Mouse (Mus musculus) kidney, embryonic 16.5 days (tissue): ENCODE data around the gene Psmb7. TPM values are rescaled to one million over a fixed set of nuclear protein-coding genes. Genes with fewer than 3 reads are reported as not detected.

ENCODE experiments used
- ATAC-seq: fragments of 200-750 bp; cut with Nextera tagmentation; 2 replicates; pipeline ENCODE4 v1.8.0; 2017; ENCODE audit warnings: moderate TSS enrichment; ENCODE audit not compliant: low FRiP score, low TSS enrichment
- H3K27ac ChIP-seq: fragments of 300-500 bp; sonication (generic); 2 replicates; pipeline ENCODE4 v1.5.1; 2014; ENCODE audit warnings: low read length
- H3K27me3 ChIP-seq: fragments of 300-500 bp; sonication (generic); 2 replicates; pipeline ENCODE4 v1.6.1; 2014; ENCODE audit warnings: low read length, control low read depth, mixed read lengths; ENCODE audit not compliant: insufficient read depth
- H3K36me3 ChIP-seq: fragments of 300-500 bp; sonication (generic); 2 replicates; pipeline ENCODE4 v1.6.1; 2014; ENCODE audit warnings: low read length, control low read depth, mixed read lengths; ENCODE audit not compliant: insufficient read depth
- H3K4me1 ChIP-seq: fragments of 300-500 bp; sonication (generic); 2 replicates; pipeline ENCODE4 v1.6.1; 2014; ENCODE audit warnings: low read length, control low read depth, mixed read lengths; ENCODE audit not compliant: insufficient read depth
- H3K4me2 ChIP-seq: fragments of 300-500 bp; sonication (generic); replicated peaks from 2 replicates; pipeline ENCODE4 v1.6.1; 2014; ENCODE audit warnings: low read depth, low read length
- H3K4me3 ChIP-seq: fragments of 300-500 bp; sonication (generic); 2 replicates; pipeline ENCODE4 v1.5.1; 2014; ENCODE audit warnings: mild to moderate bottlenecking, low read length
- H3K9ac ChIP-seq: fragments of 300-500 bp; sonication (generic); replicated peaks from 2 replicates; pipeline ENCODE4 v1.6.1; 2014; ENCODE audit warnings: low read length
- H3K9me3 ChIP-seq: fragments of 300-500 bp; sonication (generic); 2 replicates; pipeline ENCODE4 v1.6.1; 2016; ENCODE audit warnings: low read length, control low read depth
- WGBS: fragments of 180-500 bp; shearing (Covaris S2); extraction: QIAGEN DNeasy Blood & Tissue Kit; methylation state at CpG from one replicate; pipeline ENCODE4 v1.1.7; 2014; 5-methylcytosine and 5-hydroxymethylcytosine counted together
- polyA plus RNA-seq: library from polyadenylated mRNA; unstranded; fragments of >200 nt; fragmentation: Nextera tagmentation; extraction: Ambion mirVana; gene quantifications from 2 replicates; pipeline ENCODE4 v1.2.1, GENCODE M21; 2015

Psmb7 gene
- polyA plus RNA-seq, 1 experiment from 2014 or later, result 269 TPM

DNA sequence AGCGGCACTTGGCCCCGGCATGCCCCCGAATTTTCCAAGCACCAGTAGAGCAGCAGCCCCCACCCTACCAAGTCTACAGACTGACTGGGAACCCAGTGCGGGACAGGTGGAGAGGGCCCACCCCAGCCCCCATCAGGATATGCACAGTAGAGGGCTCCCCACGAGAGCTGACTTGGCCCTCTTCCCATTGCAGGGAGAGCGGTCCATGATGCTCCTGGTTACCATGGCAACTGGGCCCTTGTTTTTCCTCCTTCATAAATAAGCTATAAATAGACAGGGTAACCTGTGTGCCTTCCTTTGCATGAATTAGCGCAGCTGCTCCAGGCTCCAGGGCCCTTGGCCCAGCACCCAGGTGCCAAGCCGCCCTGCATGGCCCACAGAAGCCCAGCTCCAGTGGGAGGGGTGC lies 3.3 kb upstream of the Psmb7 start:
- H3K36me3 ChIP-seq, result no peaks in the 10 kb centered on the region
- H3K27me3 ChIP-seq, result no peaks in the 10 kb centered on the region
- no peak for ATAC-seq
- no peak overlapping the region for H3K9ac ChIP-seq
- 65% methylated on average over 8 of the region's 8 CpGs for WGBS
- H3K4me1 ChIP-seq, result peaks cover 14% of the 10 kb centered on the region
- H3K27ac ChIP-seq, result no peak overlapping the region
- no peaks in the 10 kb centered on the region for H3K9me3 ChIP-seq
- H3K4me3 ChIP-seq, result no peak overlapping the region
- H3K4me2 ChIP-seq, result no peak overlapping the region

- Histone ChIP-seq H3K36me3 (peaks cover 7% of the 10 kb centered on the region; the same call in 1 of the 2 replicates), H3K27me3 (no peaks in the 10 kb centered on the region), H3K4me2 (no peak overlapping the region), H3K9me3 (no peaks in the 10 kb centered on the region), H3K27ac (no peak overlapping the region), H3K4me1 (peaks cover 14% of the 10 kb centered on the region), H3K4me3 (no peak overlapping the region), H3K9ac (no peak overlapping the region)
- peak; percentile 64; the same call in 1 of the 2 replicates for ATAC-seq
- WGBS, result 0% methylated on average over 3 of the region's 3 CpGs
These were observed 2.0 kb upstream of the Psmb7 start for GRCm38 (mm10) chr2:38645936-38646335.

DNA sequence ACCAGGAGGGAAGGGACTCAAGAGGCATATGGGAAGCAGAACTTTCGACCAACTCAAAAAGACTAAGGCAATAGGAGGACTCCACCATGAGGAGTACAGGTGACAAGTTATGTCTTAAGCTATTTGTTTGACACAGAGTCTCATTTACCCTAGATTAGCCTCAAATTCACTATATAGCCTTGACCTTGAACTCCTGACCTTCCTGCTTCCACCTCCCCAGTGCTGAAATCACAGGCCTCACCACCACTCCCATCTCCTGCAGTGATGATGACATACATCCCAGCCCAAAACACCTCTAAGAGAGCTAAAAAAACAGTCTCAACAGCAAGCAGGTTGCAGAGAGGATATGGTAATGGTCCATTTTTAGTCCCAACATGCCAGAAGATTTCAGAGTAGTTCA lies 2.1 kb downstream of the Psmb7 start:
- Histone ChIP-seq H3K4me3 (no peak overlapping the region), H3K27ac (no peak overlapping the region), H3K36me3 (peaks cover 16% of the 10 kb centered on the region; the same call in 1 of the 2 replicates), H3K9ac (no peak overlapping the region), H3K27me3 (no peaks in the 10 kb centered on the region), H3K9me3 (no peaks in the 10 kb centered on the region), H3K4me2 (no peak overlapping the region), H3K4me1 (peaks cover 14% of the 10 kb centered on the region)
- 90% methylated on average over 1 of the region's 1 CpGs for WGBS
- ATAC-seq, result no peak

DNA sequence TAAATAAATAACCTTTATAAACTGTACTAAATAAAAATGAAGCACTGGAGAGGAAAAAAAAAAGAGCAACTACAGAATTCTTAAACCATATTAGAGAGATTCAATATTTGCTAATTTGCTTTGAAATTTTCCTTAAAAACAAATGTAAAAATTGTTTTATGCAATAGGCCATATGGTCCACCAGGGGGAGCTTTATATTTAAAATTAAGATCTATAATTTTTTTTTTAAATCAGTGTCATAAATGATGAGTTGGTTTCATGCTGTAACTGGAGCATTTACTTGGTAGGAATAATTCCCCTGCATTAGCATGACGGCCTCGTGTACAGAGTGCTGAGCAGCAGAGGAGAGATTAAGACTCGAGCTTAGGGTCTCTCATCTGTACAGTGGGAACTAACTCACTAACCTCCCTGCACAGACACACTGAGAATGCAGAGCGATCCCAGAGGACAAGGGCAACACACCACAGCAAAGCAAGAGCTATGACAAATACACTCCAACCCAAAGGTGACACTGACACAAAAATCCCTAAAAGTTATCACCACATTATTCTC lies 6.1 kb downstream of the Psmb7 start:
- 81% methylated on average over 4 of the region's 4 CpGs for WGBS
- peaks cover 32% of the 10 kb centered on the region for H3K36me3 ChIP-seq

DNA sequence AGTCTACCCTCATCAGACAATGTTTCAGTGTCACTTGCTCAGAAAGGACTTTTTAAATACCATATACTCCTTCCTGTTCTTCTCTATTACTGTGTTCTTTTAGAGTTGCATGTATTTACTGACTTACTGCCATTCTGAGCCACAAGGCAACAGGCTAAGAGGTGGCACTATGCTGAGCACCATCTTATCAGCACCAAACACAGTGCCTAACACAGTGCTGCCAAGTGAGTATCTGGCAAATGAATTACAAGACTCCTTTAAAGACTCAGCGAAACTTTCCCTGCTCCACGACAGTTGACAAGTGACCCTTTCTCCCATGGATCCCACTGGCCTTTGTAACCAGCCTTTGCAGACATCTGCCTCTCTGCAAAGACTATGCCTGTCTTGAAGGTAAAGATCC lies 13.3 kb downstream of the Psmb7 start:
- H3K4me3 ChIP-seq, result no peak overlapping the region
- 84% methylated on average over 2 of the region's 2 CpGs for WGBS
- no peak overlapping the region for H3K4me2 ChIP-seq
- peaks cover 51% of the 10 kb centered on the region for H3K36me3 ChIP-seq
- no peaks in the 10 kb centered on the region for H3K4me1 ChIP-seq
- H3K27ac ChIP-seq, result no peak overlapping the region
- no peak overlapping the region for H3K9ac ChIP-seq
- H3K9me3 ChIP-seq, result no peaks in the 10 kb centered on the region
- no peak for ATAC-seq
- no peaks in the 10 kb centered on the region for H3K27me3 ChIP-seq

More for the DNA sequence above, 6.1 kb downstream of the Psmb7 start:
- no peak overlapping the region for H3K27ac ChIP-seq
- H3K4me1 ChIP-seq, result peaks cover 4% of the 10 kb centered on the region
- no peaks in the 10 kb centered on the region for H3K9me3 ChIP-seq
- no peak for ATAC-seq
- H3K9ac ChIP-seq, result no peak overlapping the region
- H3K27me3 ChIP-seq, result no peaks in the 10 kb centered on the region
- no peak overlapping the region for H3K4me3 ChIP-seq
- H3K4me2 ChIP-seq, result no peak overlapping the region

DNA sequence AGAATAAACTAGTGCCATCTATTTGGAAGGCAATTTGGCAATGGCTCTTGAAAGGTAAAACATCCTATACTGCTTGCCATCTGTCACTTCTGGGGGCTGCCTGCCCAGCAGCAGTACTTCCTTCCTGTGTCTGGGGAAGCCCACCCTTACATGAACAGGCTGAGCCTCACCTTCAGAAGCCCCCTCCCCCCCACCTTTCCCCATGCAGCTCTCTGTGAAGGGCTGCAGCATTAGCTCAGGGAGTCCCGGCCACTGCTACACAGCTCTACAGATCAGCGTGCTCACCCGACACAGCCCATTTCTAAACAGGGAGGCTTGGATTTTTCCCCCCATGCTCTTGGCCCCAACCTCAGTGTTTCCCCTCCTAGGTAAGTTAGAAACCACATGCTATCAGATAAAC lies 14.4 kb downstream of the Psmb7 start:
- Histone ChIP-seq H3K4me2 (no peak overlapping the region), H3K27ac (no peak overlapping the region), H3K27me3 (no peaks in the 10 kb centered on the region), H3K4me1 (no peaks in the 10 kb centered on the region), H3K9ac (no peak overlapping the region), H3K36me3 (peaks cover 46% of the 10 kb centered on the region), H3K4me3 (no peak overlapping the region), H3K9me3 (no peaks in the 10 kb centered on the region)
- ATAC-seq, result no peak
- WGBS, result 96% methylated on average over 3 of the region's 3 CpGs

DNA sequence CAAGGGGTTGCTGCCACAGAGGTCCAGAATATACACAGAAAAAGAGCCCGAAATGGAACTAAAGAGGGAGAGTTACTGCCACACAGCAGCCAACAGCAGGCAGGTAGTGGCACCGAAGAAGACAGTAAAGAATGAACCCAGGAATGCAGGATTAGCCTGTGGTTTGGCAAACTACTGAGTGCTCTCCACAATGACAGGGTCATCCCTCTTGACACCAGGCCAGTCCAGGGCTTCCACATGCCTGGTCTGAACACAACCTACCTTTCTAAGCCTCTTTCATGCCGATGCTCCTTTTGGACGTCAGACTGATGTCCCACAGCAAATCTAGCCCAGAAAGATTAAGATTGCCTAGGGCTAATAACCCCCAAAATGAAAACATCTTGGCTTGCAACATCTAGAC lies 15.1 kb downstream of the Psmb7 start:
- Histone ChIP-seq H3K9ac (no peak overlapping the region), H3K4me3 (no peak overlapping the region), H3K4me2 (no peak overlapping the region), H3K27ac (no peak overlapping the region), H3K36me3 (peaks cover 46% of the 10 kb centered on the region), H3K9me3 (no peaks in the 10 kb centered on the region), H3K27me3 (no peaks in the 10 kb centered on the region), H3K4me1 (no peaks in the 10 kb centered on the region)
- ATAC-seq, result no peak
- 91% methylated on average over 4 of the region's 4 CpGs for WGBS

- no peaks in the 10 kb centered on the region for H3K4me1 ChIP-seq
- no peak overlapping the region for H3K9ac ChIP-seq
- no peak overlapping the region for H3K27ac ChIP-seq
- no peak overlapping the region for H3K4me2 ChIP-seq
- 91% methylated on average over 8 of the region's 8 CpGs for WGBS
- H3K9me3 ChIP-seq, result no peaks in the 10 kb centered on the region
- ATAC-seq, result no peak
- H3K36me3 ChIP-seq, result peaks cover 26% of the 10 kb centered on the region
- no peak overlapping the region for H3K4me3 ChIP-seq
- no peaks in the 10 kb centered on the region for H3K27me3 ChIP-seq
These were observed 19.9 kb downstream of the Psmb7 start for GRCm38 (mm10) chr2:38623821-38624590.

DNA sequence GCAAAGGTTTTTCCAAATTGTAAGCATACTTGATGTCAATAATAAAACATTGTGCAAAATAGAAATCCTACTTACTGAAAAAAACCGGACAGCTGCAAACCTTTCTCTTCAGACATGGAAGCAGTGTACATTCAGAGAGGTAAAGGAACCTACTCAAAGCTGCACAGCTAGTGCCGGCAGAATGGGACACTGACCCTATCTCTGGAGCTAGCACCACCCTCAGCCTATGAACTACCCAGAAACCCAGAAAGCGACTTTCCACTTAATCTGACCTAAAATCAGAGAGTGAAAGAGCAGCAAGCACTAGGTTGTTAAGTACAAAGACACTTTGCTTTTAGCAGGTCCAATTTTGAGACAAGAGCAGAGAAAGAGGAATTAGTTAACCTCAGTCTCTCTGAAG lies 20.5 kb downstream of the Psmb7 start:
- H3K36me3 ChIP-seq, result peaks cover 22% of the 10 kb centered on the region
- no peaks in the 10 kb centered on the region for H3K9me3 ChIP-seq
- H3K9ac ChIP-seq, result no peak overlapping the region
- no peak for ATAC-seq
- no peak overlapping the region for H3K27ac ChIP-seq
- no peak overlapping the region for H3K4me2 ChIP-seq
- H3K4me1 ChIP-seq, result no peaks in the 10 kb centered on the region
- no peaks in the 10 kb centered on the region for H3K27me3 ChIP-seq
- H3K4me3 ChIP-seq, result no peak overlapping the region
- 89% methylated on average over 3 of the region's 3 CpGs for WGBS

DNA sequence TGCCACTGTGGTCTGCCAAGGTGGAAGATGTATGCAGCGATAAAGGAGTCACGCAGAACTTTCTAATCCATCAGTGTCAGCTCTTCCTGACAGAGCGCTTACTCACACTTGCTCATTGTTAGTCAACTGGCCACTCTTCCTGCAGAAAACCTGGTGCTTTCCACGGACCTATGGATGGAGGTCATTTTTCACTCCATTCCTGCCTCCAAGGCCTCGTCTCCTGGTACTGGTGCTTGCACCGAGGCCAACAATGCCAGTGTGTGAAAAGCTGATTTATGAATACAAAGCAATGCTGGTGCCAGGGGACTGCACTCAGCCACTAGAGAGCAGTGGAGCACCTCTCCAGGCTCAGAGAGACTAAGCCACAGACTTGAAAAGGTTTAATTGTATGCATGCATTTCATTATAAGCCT lies 22.3 kb downstream of the Psmb7 start:
- H3K36me3 ChIP-seq, result peaks cover 20% of the 10 kb centered on the region; the same call in 1 of the 2 replicates

More for the DNA sequence above, 22.3 kb downstream of the Psmb7 start:
- peaks cover 2% of the 10 kb centered on the region; the same call in 1 of the 2 replicates for H3K4me1 ChIP-seq
- ATAC-seq, result no peak
- 63% methylated on average over 6 of the region's 6 CpGs for WGBS
- H3K9ac ChIP-seq, result no peak overlapping the region
- H3K9me3 ChIP-seq, result no peaks in the 10 kb centered on the region
- H3K27ac ChIP-seq, result no peak overlapping the region
- H3K4me2 ChIP-seq, result no peak overlapping the region
- no peaks in the 10 kb centered on the region for H3K27me3 ChIP-seq
- no peak overlapping the region for H3K4me3 ChIP-seq
